In genomic region chr2:28204167-28204566, GRCm38 (mm10) we compare ENCODE assay signal across 7 mouse cellular contexts. TPM values are rescaled to one million over a fixed set of nuclear protein-coding genes. Genes with fewer than 3 reads are reported as not detected.
A peak's percentile ranks its signal among the peaks of the same experiment; 100 is the strongest.
DNase-seq lines count a peak whose midpoint lies in the region; ATAC-seq and TF ChIP-seq lines count a peak whose summit lies in the region.

No protein-coding gene starts in this region.

- peak overlapping the region; percentile 99; the same call in 1 of the 2 replicates for H3K4me2 ChIP-seq in limb, embryonic 12.5 days

- no peak for TF ChIP-seq POLR2A in cortical plate, adult 2 months (IDR thresholded peaks at IDR 0.05; ENCODE audit: extremely low read depth, insufficient read depth, low read length)

- H3K27ac ChIP-seq in cortical plate, adult 2 months (ENCODE audit: insufficient read depth, low read length): no peak overlapping the region
- H3K27ac ChIP-seq in limb, embryonic 12.5 days: no peak overlapping the region

- no peaks in the 10 kb centered on the region for H3K9me3 ChIP-seq in limb, embryonic 12.5 days

- peak; percentile 99 for TF ChIP-seq CTCF in cortical plate, adult 2 months (IDR thresholded peaks at IDR 0.05; ENCODE audit: extremely low read depth, insufficient read depth, low read length)

- no peak overlapping the region for H3K9ac ChIP-seq in limb, embryonic 12.5 days (replicated peaks)

- intact Hi-C loops in gastrocnemius, postnatal 14 days (cut with DNase I; ENCODE audit: low total_unique reads): loop anchor here (2.0 kb wide), 1 partner anchor 171 kb away; no protein-coding TSS in a partner anchor

- H3K4me3 ChIP-seq in cortical plate, adult 2 months (ENCODE audit: insufficient read depth, low read length): no peak overlapping the region
- no peak overlapping the region for H3K4me3 ChIP-seq in limb, embryonic 12.5 days (replicated peaks)

- 4% methylated on average over 9 of the region's 9 CpGs for WGBS in limb, embryonic 12.5 days

- DNase-seq in adrenal gland, adult 2 months: peak; percentile 90
- peak; percentile 87 for DNase-seq in gastrocnemius, postnatal 14 days
- DNase-seq in kidney, adult 8-10 months: peak; percentile 76 to 92
- DNase-seq in monocyte, adult 2 months (ENCODE audit: low read depth in 1 of 2, low spot score in 2 of 2): peak; percentile 76 to 86
- DNase-seq in spleen, postnatal 14 days (ENCODE audit: low spot score in 2 of 2): peak; percentile 52 to 69

- peaks cover 31% of the 10 kb centered on the region for H3K27me3 ChIP-seq in limb, embryonic 12.5 days

- peaks cover 11% of the 10 kb centered on the region for H3K4me1 ChIP-seq in cortical plate, adult 2 months (ENCODE audit: control insufficient read depth, insufficient read depth, low read length)
- H3K4me1 ChIP-seq in limb, embryonic 12.5 days (replicated peaks): peaks cover 20% of the 10 kb centered on the region

- 0 out of 2 replicates have a peak, but pooled peaks have one; percentile 1 for ATAC-seq in limb, embryonic 12.5 days (ENCODE audit: insufficient number of reproducible peaks, insufficient read depth, low FRiP score, low TSS enrichment, low read depth)

- 0 out of 2 replicates have a peak, but pooled peaks cover 4% of the 10 kb centered on the region for H3K36me3 ChIP-seq in limb, embryonic 12.5 days

RNA-seq across cellular contexts. Expression of gene Olfm1, which starts 11.4 kb away (rescaled TPM):
- total RNA-seq in adrenal gland, adult 2 months (2021): 10 to 100 TPM; 34.9 to 40.4 TPM
- polyA plus RNA-seq in adrenal gland, adult 2 months (2012; rRNA removed): 73.8 and 87.2 TPM in 2 replicates
- 1,426 and 1,489 TPM in 2 replicates for polyA plus RNA-seq in cortical plate, adult 2 months (2012; rRNA removed)
- 10 to 100 TPM in 1 of 2 experiments, 1 to 10 TPM in 1; 9.5 to 13.9 TPM for total RNA-seq in gastrocnemius, postnatal 14 days (2021)
- polyA plus RNA-seq in limb, embryonic 12.5 days (2016; fragmentation: Nextera tagmentation; extraction: Ambion mirVana): 15.0 and 15.5 TPM in 2 replicates

Comparison
In these comparisons a context has a peak if more than half of its experiments do, and no peak if none do; other contexts are left out.
1. RNA of gene Olfm1, which starts 11.4 kb away (polyA plus RNA-seq): 1,426 to 1,489 TPM in cortical plate, adult 2 months; 73.8 to 87.2 TPM in adrenal gland, adult 2 months and 15.0 to 15.5 TPM in limb, embryonic 12.5 days; every median in the first group is over 10 times any median in the second.
2. Peak in every context shown above with its lines, with median percentiles within 50 percentile points of each other: DNase-seq.